Mouse (Mus musculus) forebrain, embryonic 13.5 days (tissue): ENCODE measurements at regions not wholly inside any gene's neighbourhood (a gene's known extent, or its start where the extent isn't known, plus 50 kb on each side); places are given as distances from the start of the nearest gene placed in this dataset.
A peak's percentile ranks its signal among the peaks of the same experiment; 100 is the strongest.

Source experiments
- ATAC-seq: fragments of 200-750 bp; cut with Nextera tagmentation; 2 replicates; pipeline ENCODE4 v1.8.0; 2017
- H3K27ac ChIP-seq: fragments of 300-500 bp; sonication (generic); 2 replicates; pipeline ENCODE4 v1.5.1; 2015; ENCODE audit warnings: inconsistent platforms, mild to moderate bottlenecking, moderate library complexity
- H3K27me3 ChIP-seq: fragments of 300-500 bp; sonication (generic); 2 replicates; pipeline ENCODE4 v1.6.1; 2015; ENCODE audit warnings: mild to moderate bottlenecking, inconsistent platforms
- H3K36me3 ChIP-seq: fragments of 300-500 bp; sonication (generic); 2 replicates; pipeline ENCODE4 v1.6.1; 2015; ENCODE audit warnings: mild to moderate bottlenecking, inconsistent platforms; ENCODE audit not compliant: poor library complexity, severe bottlenecking
- H3K4me1 ChIP-seq: fragments of 300-500 bp; sonication (generic); 2 replicates; pipeline ENCODE4 v1.6.1; 2015; ENCODE audit warnings: inconsistent platforms
- H3K4me2 ChIP-seq: fragments of 300-500 bp; sonication (generic); 2 replicates; pipeline ENCODE4 v1.6.1; 2015; ENCODE audit warnings: inconsistent platforms, mild to moderate bottlenecking, moderate library complexity
- H3K4me3 ChIP-seq: fragments of 300-500 bp; sonication (generic); 2 replicates; pipeline ENCODE4 v1.5.1; 2015; ENCODE audit warnings: mild to moderate bottlenecking, inconsistent platforms
- H3K9ac ChIP-seq: fragments of 300-500 bp; sonication (generic); 2 replicates; pipeline ENCODE4 v1.6.1; 2015; ENCODE audit warnings: mild to moderate bottlenecking, inconsistent platforms
- H3K9me3 ChIP-seq: fragments of 300-500 bp; sonication (generic); replicated peaks from 2 replicates; pipeline ENCODE4 v1.6.1; 2016; ENCODE audit warnings: inconsistent platforms
- WGBS: fragments of 180-500 bp; shearing (Covaris S2); methylation state at CpG from one replicate; pipeline ENCODE4 v1.1.7; 2015; 5-methylcytosine and 5-hydroxymethylcytosine counted together

DNA sequence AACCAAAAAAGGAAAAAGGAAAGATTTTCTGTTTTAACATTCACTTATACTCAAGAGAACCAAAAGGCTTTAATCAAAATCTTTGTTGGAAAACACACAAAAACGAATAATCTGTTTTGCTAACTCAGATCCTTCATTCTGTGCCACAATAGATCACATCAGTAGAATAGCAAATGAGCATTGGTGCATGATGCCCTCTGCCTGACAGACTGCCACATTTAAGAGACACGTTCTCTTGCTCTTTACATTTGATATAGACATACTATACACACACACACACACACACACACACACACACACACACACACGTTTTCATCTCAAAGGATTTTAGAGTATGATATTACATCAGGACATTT lies 1260.5 kb downstream of the Pla2g4a start:
- H3K9me3 ChIP-seq, result no peaks in the 10 kb centered on the region
- WGBS, result 23% methylated on average over 3 of the region's 3 CpGs
- H3K27ac ChIP-seq, result no peak overlapping the region
- H3K36me3 ChIP-seq, result no peaks in the 10 kb centered on the region
- no peak for ATAC-seq
- H3K4me1 ChIP-seq, result no peaks in the 10 kb centered on the region
- no peaks in the 10 kb centered on the region for H3K27me3 ChIP-seq
- H3K4me2 ChIP-seq, result no peak overlapping the region
- no peak overlapping the region for H3K9ac ChIP-seq
- no peak overlapping the region for H3K4me3 ChIP-seq

DNA sequence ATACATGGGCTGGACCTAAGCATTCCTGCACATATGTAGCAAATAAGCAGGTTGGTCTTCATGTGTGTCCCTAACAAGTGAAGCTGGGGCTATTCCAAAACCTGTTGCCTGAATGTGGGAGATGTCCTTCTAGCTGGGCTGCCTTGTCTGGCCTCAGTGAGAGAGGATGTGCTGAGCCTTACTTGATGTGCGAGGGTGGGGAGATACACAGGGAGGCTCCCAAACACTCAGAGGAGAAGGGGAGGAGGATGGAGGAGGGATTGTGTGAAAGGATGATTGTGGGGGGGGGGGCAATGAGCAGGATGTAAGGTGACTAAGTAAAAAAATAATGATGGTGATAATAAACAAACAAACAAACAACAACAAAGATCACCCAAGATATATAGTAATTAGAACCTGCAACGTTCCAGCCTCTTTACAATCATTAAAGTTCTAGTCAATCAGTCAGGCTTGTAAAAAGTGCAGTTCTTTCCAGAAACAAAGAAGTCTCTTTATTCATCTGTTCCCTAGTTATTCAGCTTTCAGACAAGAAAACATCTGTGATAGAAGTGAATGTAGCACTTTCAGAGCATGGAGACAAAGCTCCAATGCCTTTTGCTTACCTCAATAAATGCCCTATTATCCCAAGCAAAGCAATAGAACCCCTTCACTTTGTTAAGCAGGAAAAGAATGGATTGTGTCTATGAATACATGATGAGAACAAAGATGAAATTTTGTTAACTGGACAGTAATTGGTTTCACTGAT lies 1261.1 kb downstream of the Pla2g4a start:
- Histone ChIP-seq H3K27ac (no peak overlapping the region), H3K9ac (no peak overlapping the region), H3K27me3 (no peaks in the 10 kb centered on the region), H3K4me3 (no peak overlapping the region), H3K4me2 (no peak overlapping the region), H3K4me1 (no peaks in the 10 kb centered on the region), H3K36me3 (no peaks in the 10 kb centered on the region), H3K9me3 (no peaks in the 10 kb centered on the region)
- ATAC-seq, result peak; percentile 55; the same call in 1 of the 2 replicates
- WGBS, result 10% methylated on average over 2 of the region's 2 CpGs

DNA sequence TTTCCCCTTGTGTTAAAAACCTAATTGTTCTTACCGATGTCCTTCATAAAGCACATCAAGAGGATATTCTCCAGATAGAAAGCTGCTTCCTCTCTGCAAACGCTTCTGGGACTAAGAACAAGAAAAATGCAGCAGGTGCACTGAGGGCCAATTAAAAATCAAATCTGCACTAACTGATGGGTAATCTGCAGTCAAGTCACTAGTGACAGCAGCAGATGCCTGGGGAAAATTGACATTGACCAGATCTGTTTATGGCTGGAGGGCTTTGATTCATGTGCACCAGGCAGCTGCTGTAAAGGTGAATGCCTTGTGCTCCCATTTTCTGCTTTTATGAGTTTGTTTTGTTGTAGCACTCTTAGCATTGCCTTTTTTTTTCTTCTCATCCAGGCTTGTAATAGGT lies 1271.0 kb downstream of the Pla2g4a start:
- Histone ChIP-seq H3K9ac (no peak overlapping the region), H3K4me1 (peaks cover 7% of the 10 kb centered on the region; the same call in 1 of the 2 replicates), H3K4me3 (no peak overlapping the region), H3K27ac (peak overlapping the region; percentile 12; the same call in 1 of the 2 replicates), H3K27me3 (no peaks in the 10 kb centered on the region), H3K36me3 (no peaks in the 10 kb centered on the region), H3K4me2 (no peak overlapping the region), H3K9me3 (no peaks in the 10 kb centered on the region)
- 23% methylated on average over 2 of the region's 2 CpGs for WGBS
- peak; percentile 68; the same call in 1 of the 2 replicates for ATAC-seq

DNA sequence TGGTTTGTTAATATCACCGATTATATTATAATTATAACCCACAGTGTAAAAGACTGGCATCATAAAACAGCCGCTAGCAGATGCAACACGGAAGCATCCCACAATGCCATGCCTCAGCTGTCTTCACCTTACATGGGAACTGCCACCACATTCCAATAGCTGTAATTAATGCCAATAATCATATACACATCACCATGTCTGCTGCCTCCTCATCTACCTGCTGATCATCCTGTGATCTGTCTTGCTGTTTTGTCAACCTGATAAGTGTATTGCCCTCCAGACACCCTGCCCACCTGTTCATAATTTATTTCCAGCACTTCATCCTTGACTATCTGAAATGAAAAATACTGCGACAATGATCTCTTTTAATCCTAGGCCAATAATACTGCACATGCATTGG lies 1271.5 kb downstream of the Pla2g4a start:
- peak overlapping the region; percentile 12 for H3K27ac ChIP-seq
- peak; percentile 53 for ATAC-seq
- H3K36me3 ChIP-seq, result no peaks in the 10 kb centered on the region
- H3K27me3 ChIP-seq, result no peaks in the 10 kb centered on the region
- WGBS, result 64% methylated on average over 4 of the region's 4 CpGs
- H3K4me3 ChIP-seq, result no peak overlapping the region
- H3K9ac ChIP-seq, result no peak overlapping the region
- no peak overlapping the region for H3K4me2 ChIP-seq
- H3K9me3 ChIP-seq, result no peaks in the 10 kb centered on the region
- peaks cover 7% of the 10 kb centered on the region; the same call in 1 of the 2 replicates for H3K4me1 ChIP-seq

DNA sequence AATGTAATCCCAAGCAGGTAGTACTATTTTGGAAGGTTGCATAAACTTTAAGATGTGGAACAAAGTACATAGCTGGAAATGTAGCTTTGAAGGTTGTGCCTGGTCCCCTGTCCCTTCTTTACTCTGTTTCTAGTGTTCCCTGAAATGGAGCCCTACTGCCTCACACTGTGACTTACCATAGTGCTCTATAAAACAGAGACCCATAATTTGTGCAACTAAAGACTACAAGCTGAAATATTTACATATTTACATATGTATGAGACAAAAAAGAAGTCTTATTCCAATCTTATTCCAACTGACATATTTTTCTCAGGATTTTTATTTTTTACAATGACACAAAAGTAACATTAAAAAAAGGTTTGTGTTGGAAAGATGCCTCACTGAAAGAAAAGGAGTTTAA lies 1285.6 kb downstream of the Pla2g4a start:
- H3K4me2 ChIP-seq, result no peak overlapping the region
- no peaks in the 10 kb centered on the region for H3K4me1 ChIP-seq
- no peaks in the 10 kb centered on the region for H3K36me3 ChIP-seq
- ATAC-seq, result no peak
- H3K27ac ChIP-seq, result no peak overlapping the region
- no peak overlapping the region for H3K9ac ChIP-seq
- no peaks in the 10 kb centered on the region for H3K27me3 ChIP-seq
- no peak overlapping the region for H3K4me3 ChIP-seq
- 0 out of 2 replicates have a peak, but pooled peaks cover 6% of the 10 kb centered on the region for H3K9me3 ChIP-seq

DNA sequence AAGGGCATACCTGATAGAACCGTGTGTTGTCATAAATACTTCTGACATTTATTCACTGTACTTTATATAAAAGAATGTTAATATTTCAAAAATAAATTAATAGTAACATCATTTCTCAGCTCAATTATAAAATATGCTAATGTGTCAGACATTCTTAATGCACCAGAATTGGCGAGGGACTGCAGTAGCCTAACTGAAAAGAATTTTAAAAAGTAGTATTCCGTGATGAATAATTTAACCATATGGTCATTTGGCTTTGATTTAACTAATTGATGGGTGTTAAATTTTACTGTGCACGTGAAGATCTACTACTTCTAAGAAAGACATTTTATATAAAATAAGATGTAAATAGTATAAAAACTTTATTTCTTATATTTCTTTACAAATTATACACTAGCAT lies 1296.7 kb downstream of the Pla2g4a start:
- peak; percentile 51; the same call in 1 of the 2 replicates for ATAC-seq
- Histone ChIP-seq H3K4me3 (no peak overlapping the region), H3K36me3 (no peaks in the 10 kb centered on the region), H3K27ac (no peak overlapping the region), H3K9me3 (no peaks in the 10 kb centered on the region), H3K4me1 (no peaks in the 10 kb centered on the region), H3K27me3 (no peaks in the 10 kb centered on the region), H3K4me2 (no peak overlapping the region), H3K9ac (no peak overlapping the region)
- 66% methylated on average over 4 of the region's 4 CpGs for WGBS

DNA sequence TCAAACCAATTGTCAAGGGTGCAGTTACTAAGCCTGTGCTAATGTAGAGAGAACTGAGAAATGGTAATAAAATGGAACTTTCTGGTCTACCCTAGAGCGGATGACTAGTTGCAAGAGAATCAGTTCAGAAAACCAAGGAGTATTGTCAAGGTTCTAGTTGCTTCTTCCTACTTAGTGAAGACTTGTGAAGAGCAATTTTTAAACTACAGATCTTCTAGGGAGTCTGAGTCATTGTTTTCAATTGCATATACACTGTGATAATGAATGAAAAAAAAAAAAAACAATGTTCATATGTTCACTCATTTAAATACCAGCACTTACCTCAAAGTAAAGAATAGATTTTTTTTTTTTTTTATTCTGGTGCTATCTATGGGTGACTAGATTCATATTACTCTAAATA lies 1304.1 kb downstream of the Pla2g4a start:
- H3K36me3 ChIP-seq, result no peaks in the 10 kb centered on the region
- H3K4me2 ChIP-seq, result no peak overlapping the region
- no peaks in the 10 kb centered on the region for H3K9me3 ChIP-seq
- no peak overlapping the region for H3K9ac ChIP-seq
- H3K27ac ChIP-seq, result no peak overlapping the region
- WGBS, result 97% methylated on average over 1 of the region's 1 CpGs
- H3K4me3 ChIP-seq, result no peak overlapping the region
- H3K27me3 ChIP-seq, result no peaks in the 10 kb centered on the region
- no peaks in the 10 kb centered on the region for H3K4me1 ChIP-seq
- ATAC-seq, result no peak
